Mouse (Mus musculus): ENCODE data around the gene Sephs1. TPM values are rescaled to one million over a fixed set of nuclear protein-coding genes. Genes with fewer than 3 reads are reported as not detected.

Sephs1 gene
- polyA plus RNA-seq, 1 experiment from 2014 or later: 158 TPM

- Histone ChIP-seq H3K9me3 (ENCODE audit: control insufficient read depth, low read length) (no peaks in the 10 kb centered on the region), H3K4me1 (ENCODE audit: control insufficient read depth, insufficient read depth, low read length) (no peaks in the 10 kb centered on the region), H3K9ac (ENCODE audit: low read length) (no peak overlapping the region), H3K27me3 (ENCODE audit: control insufficient read depth, insufficient read depth, low read length) (no peaks in the 10 kb centered on the region), H3K4me2 (ENCODE audit: low read depth, severe bottlenecking) (no peak overlapping the region), H3K27ac (replicated peaks; ENCODE audit: low read depth, low read length) (no peak overlapping the region), H3K4me3 (ENCODE audit: low read depth, low read length) (no peak overlapping the region), H3K36me3 (ENCODE audit: control insufficient read depth, insufficient read depth, low read length) (no peaks in the 10 kb centered on the region)
- WGBS: 80% methylated on average over 9 of the region's 9 CpGs
- DNase-seq (ENCODE audit: low spot score) (no peak), ATAC-seq (ENCODE audit: insufficient number of reproducible peaks, low FRiP score, low TSS enrichment, low read depth) (no peak)
These were observed 8.6 kb upstream of the Sephs1 start for GRCm38 (mm10) chr2:4872740-4873139.

GRCm38 (mm10) chr2:4873331-4873730 lies 8.0 kb upstream of the Sephs1 start:
- WGBS: 57% methylated on average over 6 of the region's 6 CpGs
- H3K4me3 ChIP-seq (ENCODE audit: low read depth, low read length): no peak overlapping the region
- ATAC-seq (ENCODE audit: insufficient number of reproducible peaks, low FRiP score, low TSS enrichment, low read depth) (no peak), DNase-seq (ENCODE audit: low spot score) (no peak)
- H3K27ac ChIP-seq (replicated peaks; ENCODE audit: low read depth, low read length): no peak overlapping the region
- H3K9me3 ChIP-seq (ENCODE audit: control insufficient read depth, low read length): no peaks in the 10 kb centered on the region
- no peaks in the 10 kb centered on the region for H3K27me3 ChIP-seq (ENCODE audit: control insufficient read depth, insufficient read depth, low read length)
- H3K36me3 ChIP-seq (ENCODE audit: control insufficient read depth, insufficient read depth, low read length): no peaks in the 10 kb centered on the region
- H3K4me2 ChIP-seq (ENCODE audit: low read depth, severe bottlenecking): no peak overlapping the region
- H3K4me1 ChIP-seq (ENCODE audit: control insufficient read depth, insufficient read depth, low read length): no peaks in the 10 kb centered on the region
- H3K9ac ChIP-seq (ENCODE audit: low read length): no peak overlapping the region

GRCm38 (mm10) chr2:4875090-4875489 lies 6.3 kb upstream of the Sephs1 start:
- Histone ChIP-seq H3K9ac (ENCODE audit: low read length) (no peak overlapping the region), H3K27me3 (ENCODE audit: control insufficient read depth, insufficient read depth, low read length) (no peaks in the 10 kb centered on the region), H3K4me2 (ENCODE audit: low read depth, severe bottlenecking) (no peak overlapping the region), H3K4me3 (ENCODE audit: low read depth, low read length) (no peak overlapping the region), H3K27ac (replicated peaks; ENCODE audit: low read depth, low read length) (no peak overlapping the region), H3K9me3 (ENCODE audit: control insufficient read depth, low read length) (no peaks in the 10 kb centered on the region), H3K4me1 (ENCODE audit: control insufficient read depth, insufficient read depth, low read length) (no peaks in the 10 kb centered on the region), H3K36me3 (ENCODE audit: control insufficient read depth, insufficient read depth, low read length) (no peaks in the 10 kb centered on the region)
- WGBS: 58% methylated on average over 1 of the region's 1 CpGs
- ATAC-seq (ENCODE audit: insufficient number of reproducible peaks, low FRiP score, low TSS enrichment, low read depth) (no peak), DNase-seq (ENCODE audit: low spot score) (no peak)

GRCm38 (mm10) chr2:4876131-4876530 lies 5.2 kb upstream of the Sephs1 start:
- H3K9ac ChIP-seq (ENCODE audit: low read length): no peak overlapping the region
- H3K4me1 ChIP-seq (ENCODE audit: control insufficient read depth, insufficient read depth, low read length): no peaks in the 10 kb centered on the region
- H3K27me3 ChIP-seq (ENCODE audit: control insufficient read depth, insufficient read depth, low read length): no peaks in the 10 kb centered on the region
- no peak overlapping the region for H3K4me3 ChIP-seq (ENCODE audit: low read depth, low read length)
- DNase-seq (ENCODE audit: low spot score) (no peak), ATAC-seq (ENCODE audit: insufficient number of reproducible peaks, low FRiP score, low TSS enrichment, low read depth) (no peak)
- H3K4me2 ChIP-seq (ENCODE audit: low read depth, severe bottlenecking): no peak overlapping the region
- no peaks in the 10 kb centered on the region for H3K36me3 ChIP-seq (ENCODE audit: control insufficient read depth, insufficient read depth, low read length)
- WGBS: 85% methylated on average over 3 of the region's 3 CpGs
- no peaks in the 10 kb centered on the region for H3K9me3 ChIP-seq (ENCODE audit: control insufficient read depth, low read length)
- H3K27ac ChIP-seq (replicated peaks; ENCODE audit: low read depth, low read length): no peak overlapping the region

GRCm38 (mm10) chr2:4880737-4881349 lies 521 bp upstream of the Sephs1 start:
- H3K27me3 ChIP-seq (ENCODE audit: control insufficient read depth, insufficient read depth, low read length): no peaks in the 10 kb centered on the region
- no peaks in the 10 kb centered on the region for H3K36me3 ChIP-seq (ENCODE audit: control insufficient read depth, insufficient read depth, low read length)
- ATAC-seq (ENCODE audit: insufficient number of reproducible peaks, low FRiP score, low TSS enrichment, low read depth): peak; percentile 48; the same call in 1 of the 2 replicates
- H3K27ac ChIP-seq (replicated peaks; ENCODE audit: low read depth, low read length): peak overlapping the region; percentile 100
- DNase-seq (ENCODE audit: low spot score): peak; percentile 49
- H3K9ac ChIP-seq (ENCODE audit: low read length): peak overlapping the region; percentile 100
- no peaks in the 10 kb centered on the region for H3K9me3 ChIP-seq (ENCODE audit: control insufficient read depth, low read length)
- H3K4me3 ChIP-seq (ENCODE audit: low read depth, low read length): peak overlapping the region; percentile 86
- WGBS: 4% methylated on average over 20 of the region's 20 CpGs
- peak overlapping the region; percentile 63 for H3K4me2 ChIP-seq (ENCODE audit: low read depth, severe bottlenecking)
- peaks cover 8% of the 10 kb centered on the region for H3K4me1 ChIP-seq (ENCODE audit: control insufficient read depth, insufficient read depth, low read length)

GRCm38 (mm10) chr2:4882249-4882791 lies 956 bp downstream of the Sephs1 start:
- Histone ChIP-seq H3K36me3 (ENCODE audit: control insufficient read depth, insufficient read depth, low read length) (peaks cover 6% of the 10 kb centered on the region), H3K27ac (replicated peaks; ENCODE audit: low read depth, low read length) (peak overlapping the region; percentile 100), H3K4me2 (ENCODE audit: low read depth, severe bottlenecking) (peak overlapping the region; percentile 63), H3K9me3 (ENCODE audit: control insufficient read depth, low read length) (no peaks in the 10 kb centered on the region), H3K9ac (ENCODE audit: low read length) (peak overlapping the region; percentile 100), H3K4me1 (ENCODE audit: control insufficient read depth, insufficient read depth, low read length) (peaks cover 8% of the 10 kb centered on the region), H3K4me3 (ENCODE audit: low read depth, low read length) (peak overlapping the region; percentile 86), H3K27me3 (ENCODE audit: control insufficient read depth, insufficient read depth, low read length) (no peaks in the 10 kb centered on the region)
- WGBS: under 1% methylated on average over 56 of the region's 63 CpGs
- DNase-seq (ENCODE audit: low spot score): peak; percentile 88
- peak; percentile 79 for ATAC-seq (ENCODE audit: insufficient number of reproducible peaks, low FRiP score, low TSS enrichment, low read depth)

GRCm38 (mm10) chr2:4883009-4883704 lies 1.8 kb downstream of the Sephs1 start:
- Histone ChIP-seq H3K27me3 (ENCODE audit: control insufficient read depth, insufficient read depth, low read length) (no peaks in the 10 kb centered on the region), H3K4me3 (ENCODE audit: low read depth, low read length) (peak overlapping the region; percentile 86), H3K36me3 (ENCODE audit: control insufficient read depth, insufficient read depth, low read length) (peaks cover 11% of the 10 kb centered on the region), H3K4me1 (ENCODE audit: control insufficient read depth, insufficient read depth, low read length) (peaks cover 8% of the 10 kb centered on the region), H3K9ac (ENCODE audit: low read length) (peak overlapping the region; percentile 100), H3K27ac (replicated peaks; ENCODE audit: low read depth, low read length) (peak overlapping the region; percentile 100), H3K4me2 (ENCODE audit: low read depth, severe bottlenecking) (peak overlapping the region; percentile 63), H3K9me3 (ENCODE audit: control insufficient read depth, low read length) (no peaks in the 10 kb centered on the region)
- no peak for ATAC-seq (ENCODE audit: insufficient number of reproducible peaks, low FRiP score, low TSS enrichment, low read depth)
- DNase-seq (ENCODE audit: low spot score): peak; percentile 36
- 1% methylated on average over 18 of the region's 18 CpGs for WGBS

GRCm38 (mm10) chr2:4886896-4887295 lies 5.5 kb downstream of the Sephs1 start:
- Histone ChIP-seq H3K4me1 (ENCODE audit: control insufficient read depth, insufficient read depth, low read length) (peaks cover 8% of the 10 kb centered on the region), H3K4me3 (ENCODE audit: low read depth, low read length) (no peak overlapping the region), H3K9me3 (ENCODE audit: control insufficient read depth, low read length) (no peaks in the 10 kb centered on the region), H3K27me3 (ENCODE audit: control insufficient read depth, insufficient read depth, low read length) (no peaks in the 10 kb centered on the region), H3K27ac (replicated peaks; ENCODE audit: low read depth, low read length) (no peak overlapping the region), H3K4me2 (ENCODE audit: low read depth, severe bottlenecking) (no peak overlapping the region), H3K36me3 (ENCODE audit: control insufficient read depth, insufficient read depth, low read length) (peaks cover 22% of the 10 kb centered on the region), H3K9ac (ENCODE audit: low read length) (no peak overlapping the region)
- DNase-seq (ENCODE audit: low spot score) (no peak), ATAC-seq (ENCODE audit: insufficient number of reproducible peaks, low FRiP score, low TSS enrichment, low read depth) (no peak)
- WGBS: 96% methylated on average over 6 of the region's 6 CpGs
